Mouse (Mus musculus) C2C12 (cell line): ENCODE data around the gene Rps19bp1.

Experiments
- CTCF ChIP-seq: IDR thresholded peaks from one replicate; pipeline ENCODE4 v1.5.1; 2011; ENCODE audit not compliant: control insufficient read depth, insufficient read depth, insufficient read length
- MYOD1 ChIP-seq: IDR thresholded peaks from one replicate; pipeline ENCODE4 v1.6.1; 2011; ENCODE audit warnings: low read depth; ENCODE audit not compliant: control insufficient read depth, insufficient read length

DNA sequence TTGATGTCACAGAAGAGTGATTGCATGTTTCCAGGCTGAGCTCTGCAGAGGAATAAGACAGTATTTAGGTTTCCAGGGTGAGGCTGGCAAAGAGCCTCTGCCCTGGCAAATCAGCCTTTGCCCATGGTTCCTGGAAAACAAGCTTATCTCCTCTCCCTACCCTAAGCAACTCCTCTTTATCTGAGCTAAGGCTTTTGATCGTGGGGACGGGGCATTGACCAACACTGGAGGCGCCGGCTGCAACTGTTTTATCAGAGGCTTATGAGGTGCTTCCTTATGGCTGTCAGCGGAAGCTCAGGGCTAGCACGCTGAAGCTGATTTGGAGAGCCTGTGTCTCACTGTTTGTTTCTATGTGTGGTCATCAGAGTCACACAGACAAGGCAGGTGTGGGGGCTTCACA is 13.5 kb downstream of the Rps19bp1 start:
- TF ChIP-seq CTCF (no peak), MYOD1 (no peak)
